Comparison of ENCODE assay signal across 26 mouse cellular contexts in the genomic region with DNA sequence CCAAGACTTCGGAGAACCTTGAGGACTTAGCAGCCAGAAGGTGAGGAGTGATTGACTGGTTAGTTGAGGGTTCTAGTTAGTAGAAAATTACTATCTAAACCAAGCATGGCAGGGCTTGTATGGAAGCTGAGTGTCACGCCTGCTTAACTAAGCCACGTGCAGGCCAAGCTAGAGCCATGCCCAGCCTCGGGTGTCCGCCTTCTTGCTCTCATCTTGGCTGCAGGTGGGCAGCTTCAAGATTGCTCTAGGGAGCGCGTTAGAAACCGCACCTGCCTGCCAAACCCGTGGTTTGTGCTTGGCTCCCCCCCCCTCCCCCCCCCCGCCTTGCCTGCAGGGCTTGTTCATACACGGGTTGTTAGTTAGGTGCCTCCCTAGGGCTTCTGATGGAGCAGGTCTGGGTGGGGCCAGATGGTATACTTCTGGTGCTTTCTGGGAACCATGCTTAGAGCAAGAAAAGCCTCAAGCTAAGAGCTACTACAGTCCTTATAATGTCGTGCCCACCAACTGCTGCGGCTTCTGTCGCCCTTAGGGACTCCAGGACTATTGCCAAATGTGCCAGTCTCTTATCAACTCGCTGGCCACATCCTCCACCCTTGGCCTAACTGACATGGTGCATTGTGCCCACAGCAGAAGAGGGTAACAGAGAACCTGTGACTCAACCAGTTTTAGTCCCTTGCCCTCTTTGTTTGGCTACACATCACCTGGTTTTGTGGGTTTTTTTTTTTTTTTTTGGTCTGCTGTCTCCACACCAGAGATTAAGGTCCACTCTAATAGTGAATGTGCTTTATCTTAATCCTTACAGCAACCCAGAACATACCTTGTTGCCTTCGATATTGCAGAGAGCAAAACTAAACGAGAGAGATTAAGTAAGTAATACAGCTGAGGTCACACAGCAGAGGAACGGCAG. TPM values are rescaled to one million over a fixed set of nuclear protein-coding genes. Genes with fewer than 3 reads are reported as not detected.
DNase-seq lines count a peak whose midpoint lies in the region; ATAC-seq and TF ChIP-seq lines count a peak whose summit lies in the region.
"Had no signal": no experiment of that assay in that cellular context is flagged by ENCODE, and none has a peak within 500 bp of the region (broad histone marks: within the 10 kb centered on the region; RNA-seq: fewer than 3 reads in every experiment).

No protein-coding gene starts in this region.

- 0 out of 2 replicates have a peak, but pooled peaks have one; percentile 32 for ATAC-seq in heart, embryonic 16.5 days (replicated peaks; ENCODE audit: extremely low read depth, insufficient read depth, low FRiP score)
- peak; percentile 77 to 84 for ATAC-seq in hematopoietic stem cell, adult 5-6 weeks (replicated peaks in 1 of 2; ENCODE audit: insufficient read depth in 1 of 2, low FRiP score in 2 of 2, low TSS enrichment in 1 of 2, low read depth in 1 of 2, poor library complexity in 2 of 2, severe bottlenecking in 2 of 2)
- ATAC-seq in stomach, postnatal 0 days (ENCODE audit: low FRiP score, low TSS enrichment): no peak
- ATAC-seq: CD4-positive, CD25-positive, alpha-beta regulatory T cell, adult 4 months; inflammation-experienced regulatory T-cells, adult 6 months; lung, postnatal 0 days had no signal

- no peak for TF ChIP-seq CTCF in CH12.LX (conservative IDR thresholded peaks at IDR 0.05 in 1 of 2, IDR thresholded peaks at IDR 0.05 in 1 of 2; ENCODE audit: low read depth in 2 of 2, low read length in 2 of 2)
- TF ChIP-seq CTCF in stomach, postnatal 0 days (IDR thresholded peaks at IDR 0.05; ENCODE audit: low read depth): no peak

- no peak overlapping the region for H3K27ac ChIP-seq in heart, embryonic 16.5 days (ENCODE audit: low read length)
- no peak overlapping the region for H3K27ac ChIP-seq in CH12.LX (ENCODE audit: insufficient read depth, low read depth)
- H3K27ac ChIP-seq in stomach, postnatal 0 days (replicated peaks): no peak overlapping the region
- H3K27ac ChIP-seq: forebrain, embryonic 12.5 days; hindbrain, embryonic 13.5 days; limb, embryonic 12.5 days; liver, embryonic 13.5 days; neural tube, embryonic 15.5 days; stomach, embryonic 15.5 days had no signal

- no peaks in the 10 kb centered on the region for H3K79me2 ChIP-seq in CH12.LX (replicated peaks; ENCODE audit: control insufficient read depth, extremely low read depth, insufficient read depth, poor library complexity, severe bottlenecking)

- no peak for TF ChIP-seq POLR2A in CH12.LX (IDR thresholded peaks at IDR 0.05; ENCODE audit: low read depth, low read length)

- no peak for TF ChIP-seq RAD21 in CH12.LX (IDR thresholded peaks at IDR 0.05; ENCODE audit: low read depth, low read length)

- H3K36me3 ChIP-seq in heart, embryonic 16.5 days (ENCODE audit: control insufficient read depth, insufficient read depth): no peaks in the 10 kb centered on the region
- peaks cover 0 to 4% of the 10 kb centered on the region in 2 experiments for H3K36me3 ChIP-seq in CH12.LX (replicated peaks in 1 of 2; ENCODE audit: control insufficient read depth in 1 of 2, insufficient read depth in 1 of 2, low read length in 1 of 2)
- H3K36me3 ChIP-seq in stomach, postnatal 0 days (ENCODE audit: control insufficient read depth, insufficient read depth, low read length): no peaks in the 10 kb centered on the region
- H3K36me3 ChIP-seq: forebrain, embryonic 12.5 days; G1E; hindbrain, embryonic 13.5 days; limb, embryonic 12.5 days; liver, embryonic 13.5 days; neural tube, embryonic 15.5 days; stomach, embryonic 15.5 days had no signal

- 0 out of 2 replicates have a peak, but pooled peaks cover 4% of the 10 kb centered on the region for H3K27me3 ChIP-seq in heart, embryonic 16.5 days (ENCODE audit: control insufficient read depth, insufficient read depth, low read length)
- H3K27me3 ChIP-seq in CH12.LX (replicated peaks): peaks cover 4% of the 10 kb centered on the region
- no peaks in the 10 kb centered on the region for H3K27me3 ChIP-seq in stomach, postnatal 0 days (ENCODE audit: control insufficient read depth, insufficient read depth, low read length)
- H3K27me3 ChIP-seq: stomach, embryonic 15.5 days had no signal

- no peak overlapping the region for H3K4me2 ChIP-seq in heart, embryonic 16.5 days (ENCODE audit: low read depth, low read length)
- no peak overlapping the region for H3K4me2 ChIP-seq in CH12.LX (ENCODE audit: insufficient read depth, low read depth, poor library complexity, severe bottlenecking)
- no peak overlapping the region for H3K4me2 ChIP-seq in stomach, postnatal 0 days (replicated peaks; ENCODE audit: low read depth)
- H3K4me2 ChIP-seq: forebrain, embryonic 12.5 days; hindbrain, embryonic 13.5 days; limb, embryonic 12.5 days; liver, embryonic 13.5 days; neural tube, embryonic 15.5 days; stomach, embryonic 15.5 days had no signal

- dilution Hi-C loops in CH12.LX (cut with MboI; ENCODE audit: extremely low pct_ligation_motif_present, extremely low pct_unique_long_range_greater_than_20kb, low sequenced_read_pairs): no loop called here

- 61% methylated on average over 18 of the region's 18 CpGs for WGBS in heart, embryonic 16.5 days
- 55% methylated on average over 16 of the region's 18 CpGs for WGBS in stomach, postnatal 0 days

- in situ Hi-C loops in CH12.LX (cut with MboI; ENCODE audit: low pct_ligation_motif_present, low pct_unique_long_range_greater_than_20kb, low sequenced_read_pairs): no loop called here

- no peaks in the 10 kb centered on the region for H3K4me1 ChIP-seq in heart, embryonic 16.5 days (ENCODE audit: control insufficient read depth, insufficient read depth, low read length)
- H3K4me1 ChIP-seq in CH12.LX (ENCODE audit: control insufficient read depth in 1 of 2, insufficient read depth in 2 of 2): peaks cover 32 to 44% of the 10 kb centered on the region in 2 experiments
- no peaks in the 10 kb centered on the region for H3K4me1 ChIP-seq in stomach, postnatal 0 days (replicated peaks; ENCODE audit: control insufficient read depth, insufficient read depth)
- H3K4me1 ChIP-seq: liver, embryonic 13.5 days; stomach, embryonic 15.5 days had no signal

- no peak for DNase-seq in heart, adult 18-20 months
- DNase-seq in CH12.LX (ENCODE audit: extremely low read depth): peak; percentile 54
- peak; percentile 29 for DNase-seq in stomach, postnatal 0 days (ENCODE audit: low spot score)
- no peak for DNase-seq in left cerebral cortex, postnatal 10 days (ENCODE audit: extremely low spot score in 1 of 2, low spot score in 2 of 2)
- no peak for DNase-seq in left cerebral cortex, postnatal 25 days (ENCODE audit: low spot score in 2 of 2)
- DNase-seq: adrenal gland, postnatal 36 days; cerebellum, adult 9-11 months; embryo, embryonic 11 days; gastrocnemius, postnatal 14 days; kidney, adult 8-10 months; kidney, postnatal 36 days; liver, embryonic 13.5 days; midbrain, embryonic 14.5 days; right cerebral cortex, postnatal 25 days had no signal

- intact Hi-C loops in left cerebral cortex, postnatal 10 days (cut with DNase I): no loop called here
- intact Hi-C loops in left cerebral cortex, postnatal 25 days (cut with DNase I): no loop called here

- TF ChIP-seq EP300 in CH12.LX (IDR thresholded peaks at IDR 0.05; ENCODE audit: low read length): no peak
- no peak for TF ChIP-seq EP300 in stomach, postnatal 0 days (optimal IDR thresholded peaks at IDR 0.05)

- H3K9me3 ChIP-seq in heart, embryonic 16.5 days (replicated peaks; ENCODE audit: control insufficient read depth, low read length): no peaks in the 10 kb centered on the region
- no peaks in the 10 kb centered on the region for H3K9me3 ChIP-seq in CH12.LX (replicated peaks; ENCODE audit: low read length)
- no peaks in the 10 kb centered on the region for H3K9me3 ChIP-seq in stomach, postnatal 0 days (ENCODE audit: control insufficient read depth, low read length)
- H3K9me3 ChIP-seq: forebrain, embryonic 12.5 days; G1E; hindbrain, embryonic 13.5 days; limb, embryonic 12.5 days; liver, embryonic 13.5 days; neural tube, embryonic 15.5 days; stomach, embryonic 15.5 days had no signal

- H3K9ac ChIP-seq in heart, embryonic 16.5 days (ENCODE audit: low read length): no peak overlapping the region
- no peak overlapping the region for H3K9ac ChIP-seq in CH12.LX (ENCODE audit: insufficient read depth, low read depth)
- H3K9ac ChIP-seq in stomach, postnatal 0 days (ENCODE audit: low read length): no peak overlapping the region
- H3K9ac ChIP-seq: forebrain, embryonic 12.5 days; hindbrain, embryonic 13.5 days; limb, embryonic 12.5 days; liver, embryonic 13.5 days; neural tube, embryonic 15.5 days; stomach, embryonic 15.5 days had no signal

- no peak overlapping the region for H3K4me3 ChIP-seq in heart, embryonic 16.5 days (ENCODE audit: low read length)
- H3K4me3 ChIP-seq in CH12.LX (replicated peaks in 1 of 3; ENCODE audit: low read depth in 2 of 3, low read length in 2 of 3, poor library complexity in 1 of 3): no peak overlapping the region
- H3K4me3 ChIP-seq in stomach, postnatal 0 days (ENCODE audit: low read depth, low read length): no peak overlapping the region
- H3K4me3 ChIP-seq: forebrain, embryonic 12.5 days; hindbrain, embryonic 13.5 days; limb, embryonic 12.5 days; liver, embryonic 13.5 days; myocyte; neural tube, embryonic 15.5 days; stomach, embryonic 15.5 days had no signal

TF ChIP-seq in CH12.LX, 34 proteins besides CTCF, POLR2A, EP300 and RAD21 (continues in another document):
- TF ChIP-seq ZKSCAN1 (IDR thresholded peaks at IDR 0.05; ENCODE audit: borderline replicate concordance, low read depth, low read length): no peak
- TF ChIP-seq KAT2A (IDR thresholded peaks at IDR 0.05; ENCODE audit: insufficient replicate concordance, low read length): no peak
- no peak for TF ChIP-seq ELF1 (IDR thresholded peaks at IDR 0.05; ENCODE audit: low read depth, low read length)
- no peak for TF ChIP-seq NRF1 (IDR thresholded peaks at IDR 0.05; ENCODE audit: low read depth, low read length)
- peak; percentile 67 for TF ChIP-seq ZNF384 (IDR thresholded peaks at IDR 0.05; ENCODE audit: low read depth, low read length)
- no peak for TF ChIP-seq HCFC1 (IDR thresholded peaks at IDR 0.05; ENCODE audit: low read depth, low read length)
- peak; percentile 60; the same call in 1 of the 2 replicates for TF ChIP-seq TCF12 (IDR thresholded peaks at IDR 0.05; ENCODE audit: low read depth, low read length)
- TF ChIP-seq JUN (IDR thresholded peaks at IDR 0.05; ENCODE audit: insufficient read depth, low read depth, low read length): no peak
- TF ChIP-seq MYC (IDR thresholded peaks at IDR 0.05; ENCODE audit: low read depth, low read length): peak; percentile 72; the same call in 1 of the 2 replicates
- no peak for TF ChIP-seq SMC3 (IDR thresholded peaks at IDR 0.05; ENCODE audit: low read depth, low read length)

RNA-seq across cellular contexts. Expression of gene Cpne2, which starts 8.4 kb away (rescaled TPM):
- polyA plus RNA-seq in heart, embryonic 16.5 days (2015; fragmentation: Nextera tagmentation; extraction: Ambion mirVana): 5.4 and 5.8 TPM in 2 replicates
- total RNA-seq in heart, adult 18-20 months (2021): 1 to 10 TPM; 3.8 to 3.9 TPM
- total RNA-seq in CH12.LX (2012; rRNA removed) (70.6 and 118 TPM in 2 replicates), CH12.LX (2014; rRNA removed) (10.3 and 12.7 TPM in 2 replicates)
- 26.7 and 29.3 TPM in 2 replicates for polyA plus RNA-seq in CH12.LX (2012; ENCODE audit: insufficient read length, low read depth)
- total RNA-seq in hematopoietic stem cell, adult 5-6 weeks (2017): 89.6 and 108 TPM in 2 replicates
- polyA plus RNA-seq in stomach, postnatal 0 days (2015; fragmentation: Nextera tagmentation; extraction: Ambion mirVana): 6.2 and 7.9 TPM in 2 replicates
- 10 to 100 TPM; 40.3 to 42.3 TPM for total RNA-seq in left cerebral cortex, postnatal 10 days (2021)
- total RNA-seq in left cerebral cortex, postnatal 25 days (2021): 10 to 100 TPM; 23.3 to 24.6 TPM

Comparison
In these comparisons a context has a peak if more than half of its experiments do, and no peak if none do; other contexts are left out.
1. DNase-seq: peak in CH12.LX (single experiment) and stomach, postnatal 0 days (single experiment); none in heart, adult 18-20 months (0 of 2), left cerebral cortex, postnatal 10 days (0 of 2) and left cerebral cortex, postnatal 25 days (0 of 2).